Mouse (Mus musculus) E14TG2a.4 (cell line): Measurements from ENCODE around the gene Tns3.

ENCODE experiments used
- CTCF ChIP-seq: conservative IDR thresholded peaks from 2 replicates; pipeline ENCODE4 v1.5.1; 2014; ENCODE audit warnings: low read length
- NANOG ChIP-seq: IDR thresholded peaks from 2 replicates; pipeline ENCODE4 v1.6.1; 2014; ENCODE audit warnings: borderline replicate concordance, low read length, mixed read lengths
- POU5F1 ChIP-seq: IDR thresholded peaks from 2 replicates; pipeline ENCODE4 v1.6.1; 2014; ENCODE audit warnings: low read length, borderline replicate concordance

- TF ChIP-seq POU5F1: no peak
- TF ChIP-seq CTCF: no peak
- TF ChIP-seq NANOG: no peak
These were observed 37.7 kb upstream of the Tns3 start for GRCm38 (mm10) chr11:8701845-8702531.
